Mouse (Mus musculus) lung, postnatal 10 days (tissue): ENCODE measurements around the gene Tpd52l2.

ENCODE experiments used
- DNase-seq: peaks from one replicate; pipeline ENCODE4 v3.0.0; 2021

Tpd52l2 gene

DNA sequence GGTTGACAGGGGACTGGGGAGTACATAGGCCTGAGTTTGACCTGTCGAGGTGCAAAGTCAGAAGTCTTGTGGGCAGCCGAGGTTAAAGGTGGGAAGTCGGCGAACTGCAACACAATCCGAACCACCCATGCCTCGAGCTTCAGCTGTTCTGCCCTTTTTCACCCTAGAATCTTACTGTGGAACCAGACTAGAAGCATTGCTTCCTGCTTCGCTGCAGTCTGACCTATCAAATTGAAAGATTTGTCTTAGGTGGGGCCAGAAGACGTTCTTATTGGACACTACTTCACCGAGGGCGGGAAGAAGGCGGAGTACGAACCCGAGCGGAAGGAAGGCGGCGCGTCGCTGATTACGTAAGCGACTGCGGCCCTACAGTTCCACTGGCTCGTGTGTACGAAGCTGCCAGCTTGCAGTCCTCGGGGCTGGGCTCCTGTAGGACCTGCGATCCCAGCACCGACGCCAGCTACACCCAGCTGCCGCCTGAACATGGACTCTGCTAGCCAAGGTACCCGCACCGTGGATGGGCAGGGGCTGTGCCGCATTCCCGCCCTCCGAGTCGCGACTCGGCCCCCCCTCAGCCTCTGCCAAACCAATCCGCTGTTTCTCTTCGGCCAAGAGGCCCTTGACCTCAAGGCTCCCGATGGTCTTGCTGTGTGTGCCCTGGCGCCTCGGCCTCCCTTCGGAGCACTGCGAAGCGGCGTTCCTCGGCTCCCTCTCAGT is at the start of gene Tpd52l2:
Tpd52l2 (plus strand) TSS at position 312 of the 717 bp plus-strand sequence.
- DNase-seq: peak; percentile 97

- no peak for DNase-seq
Observed at GRCm38 (mm10) chr2:181452181-181452580, 44.8 kb upstream of the Tpd52l2 start.

DNA sequence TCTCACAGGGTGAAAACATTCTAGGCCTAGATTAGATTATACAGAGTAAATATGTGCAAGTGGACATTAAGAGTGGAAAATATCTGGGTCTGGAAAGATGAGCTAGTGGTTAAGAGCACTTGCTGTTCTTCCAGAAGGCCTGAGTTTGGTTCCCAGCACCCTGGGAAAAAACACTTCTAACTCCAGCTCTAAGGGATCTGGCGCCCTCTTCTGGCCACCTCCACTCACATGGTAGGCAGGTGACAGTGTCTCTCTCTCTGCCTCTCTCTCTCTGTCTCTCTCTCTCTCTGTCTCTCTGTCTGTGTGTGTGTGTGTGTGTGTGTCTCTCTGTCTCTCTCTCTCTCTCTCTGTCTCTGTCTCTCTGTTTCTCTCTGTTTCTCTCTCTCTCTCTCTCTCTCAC is 43.7 kb upstream of the Tpd52l2 start:
- DNase-seq: no peak

- DNase-seq: peak; percentile 70
Observed at GRCm38 (mm10) chr2:181455899-181456298, 41.0 kb upstream of the Tpd52l2 start.

GRCm38 (mm10) chr2:181457831-181458230 is 39.1 kb upstream of the Tpd52l2 start:
- DNase-seq: peak; percentile 19

GRCm38 (mm10) chr2:181458411-181459152 is 38.4 kb upstream of the Tpd52l2 start:
- peak; percentile 56 for DNase-seq

DNA sequence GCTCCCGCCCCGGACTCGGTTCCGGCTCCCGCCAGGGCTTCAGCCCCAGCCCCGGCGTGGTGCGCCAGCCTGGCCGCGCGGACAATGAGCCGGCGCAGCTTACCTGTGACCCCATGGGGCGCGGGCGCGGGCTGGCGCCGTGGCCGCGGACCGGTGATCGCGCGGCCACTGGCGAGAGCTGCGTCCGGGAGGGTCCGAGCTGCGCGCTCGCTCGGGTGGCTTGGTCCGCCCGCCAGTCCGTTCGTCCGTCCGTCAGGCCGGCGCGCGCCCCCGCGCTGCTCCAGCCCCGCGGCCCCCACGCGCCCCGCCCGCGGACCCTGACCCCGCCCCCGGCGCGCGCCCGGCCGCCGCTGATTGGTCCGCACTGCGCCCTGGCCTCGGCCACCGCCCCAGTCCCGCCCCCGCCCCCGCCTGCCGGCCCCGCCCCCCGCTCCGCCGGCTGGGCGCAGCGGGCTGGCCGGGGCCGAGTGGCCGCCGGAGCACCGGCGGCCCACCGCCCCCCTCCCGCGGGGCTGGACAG is 37.7 kb upstream of the Tpd52l2 start, which contains the start of gene Zbtb46:
Zbtb46 (minus strand) TSS at position 274 of the 520 bp plus-strand sequence.
- DNase-seq: peak; percentile 88

- peak; percentile 79 for DNase-seq
Observed at GRCm38 (mm10) chr2:181459673-181460621, 37.0 kb upstream of the Tpd52l2 start.

GRCm38 (mm10) chr2:181461536-181462100 is 35.3 kb upstream of the Tpd52l2 start:
- no peak for DNase-seq

- DNase-seq: no peak
Observed at GRCm38 (mm10) chr2:181462604-181463003, 34.3 kb upstream of the Tpd52l2 start.

GRCm38 (mm10) chr2:181463008-181463738 is 33.8 kb upstream of the Tpd52l2 start:
- DNase-seq: peak; percentile 84

GRCm38 (mm10) chr2:181465423-181465822 is 31.5 kb upstream of the Tpd52l2 start:
- DNase-seq: no peak

GRCm38 (mm10) chr2:181470285-181470684 is 26.7 kb upstream of the Tpd52l2 start:
- DNase-seq: peak; percentile 37

- peak; percentile 69 for DNase-seq
Observed at GRCm38 (mm10) chr2:181471246-181471645, 25.7 kb upstream of the Tpd52l2 start.

- peak; percentile 27 for DNase-seq
Observed at GRCm38 (mm10) chr2:181472256-181472827, 24.6 kb upstream of the Tpd52l2 start.

GRCm38 (mm10) chr2:181483120-181483519 is 13.8 kb upstream of the Tpd52l2 start:
- no peak for DNase-seq

- DNase-seq: peak; percentile 63
Observed at GRCm38 (mm10) chr2:181483562-181484318, 13.2 kb upstream of the Tpd52l2 start.

- no peak for DNase-seq
Observed at GRCm38 (mm10) chr2:181484456-181485233, 12.3 kb upstream of the Tpd52l2 start.

DNA sequence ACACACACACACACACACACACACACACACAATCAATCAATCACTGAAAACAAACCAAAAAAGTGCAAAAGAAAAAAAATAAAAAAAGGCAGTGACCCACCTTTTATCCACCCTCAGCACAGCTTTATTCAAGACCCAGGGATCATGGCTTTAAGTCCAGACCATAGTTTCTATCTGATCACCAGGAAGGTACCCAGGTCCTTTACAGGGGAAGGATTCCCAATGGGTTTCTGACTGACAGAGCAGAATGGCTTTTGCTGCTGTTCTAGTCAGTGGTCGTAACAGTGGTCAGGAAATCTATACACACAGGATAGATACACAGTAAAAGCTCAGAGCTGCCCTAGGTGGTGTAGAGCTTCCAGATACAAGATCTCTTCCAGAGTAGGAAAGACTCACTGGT is 11.2 kb upstream of the Tpd52l2 start:
- no peak for DNase-seq
